Mouse (Mus musculus) cerebellum, adult 11-12 months (tissue): ENCODE measurements at regions not wholly inside any gene's neighbourhood (a gene's known extent, or its start where the extent isn't known, plus 50 kb on each side); places are given as distances from the start of the nearest gene placed in this dataset.

Experiments
- DNase-seq: peaks from one replicate; pipeline ENCODE4 v3.0.0; 2022

GRCm38 (mm10) chr6:52105031-52105593 is 53.0 kb downstream of the Hoxa1 start:
- DNase-seq = no peak

DNA sequence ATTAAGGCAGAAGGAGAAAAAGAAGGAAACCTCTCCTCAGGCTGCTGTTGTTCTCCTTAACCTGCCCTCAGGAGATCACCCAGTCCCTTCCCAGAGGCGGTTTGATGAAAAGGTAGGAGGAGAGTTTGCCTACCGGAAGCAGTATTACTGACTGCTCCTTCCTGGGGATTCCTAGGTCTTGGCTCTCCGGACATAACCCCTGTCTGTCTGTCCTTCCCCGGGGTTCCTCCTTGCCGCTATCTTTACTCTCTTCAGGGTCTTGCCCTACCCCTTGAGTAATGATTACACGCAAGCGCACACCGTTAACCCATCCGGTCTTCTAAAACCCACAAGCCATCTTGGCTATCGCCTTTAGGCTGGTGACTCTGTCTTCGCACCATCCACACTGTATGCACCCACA is 54.0 kb downstream of the Hoxa1 start:
- no peak for DNase-seq

- no peak for DNase-seq
Observed at GRCm38 (mm10) chr6:52103661-52104060, 54.5 kb downstream of the Hoxa1 start.

DNA sequence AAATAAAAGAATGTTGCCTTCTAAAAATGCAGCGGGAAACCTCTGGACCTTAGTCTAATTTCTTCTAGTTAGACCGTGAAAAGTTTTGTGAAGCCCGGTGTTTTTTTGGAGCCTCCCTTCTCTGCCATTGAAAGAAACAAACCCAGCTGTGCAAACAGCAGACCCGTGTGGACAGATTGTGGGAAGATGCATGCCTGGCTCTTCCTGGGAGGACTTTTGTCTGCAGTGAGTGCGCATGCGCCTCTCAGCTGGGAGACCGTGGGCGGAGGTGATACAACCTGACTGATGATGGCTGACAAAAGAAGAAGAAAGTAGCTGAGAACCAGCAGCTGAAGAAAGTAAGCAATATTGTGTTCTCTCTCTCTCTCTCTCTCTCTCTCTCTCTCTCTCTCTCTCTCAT is 55.4 kb downstream of the Hoxa1 start:
- DNase-seq = no peak

DNA sequence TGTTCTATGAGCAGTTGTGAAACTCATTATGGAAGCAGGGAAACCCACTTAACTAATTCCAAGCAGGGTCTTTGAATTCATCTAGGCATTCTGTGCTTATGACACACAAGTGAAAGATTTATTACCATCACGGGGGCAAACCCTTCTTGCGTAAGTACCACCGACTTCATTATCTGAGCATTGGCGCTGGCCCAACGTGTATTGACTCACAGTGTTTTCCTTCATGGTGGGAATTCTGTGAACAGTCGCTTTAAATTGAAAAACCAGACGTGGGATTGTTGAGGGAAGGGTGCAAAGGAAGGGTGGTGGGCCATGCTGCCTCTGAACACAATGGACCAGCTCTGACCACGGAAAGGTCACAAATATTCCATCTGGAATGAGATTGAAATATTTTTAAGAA is 55.9 kb downstream of the Hoxa1 start:
- DNase-seq = no peak

GRCm38 (mm10) chr6:52101209-52101608 is 56.9 kb downstream of the Hoxa1 start:
- no peak for DNase-seq

DNA sequence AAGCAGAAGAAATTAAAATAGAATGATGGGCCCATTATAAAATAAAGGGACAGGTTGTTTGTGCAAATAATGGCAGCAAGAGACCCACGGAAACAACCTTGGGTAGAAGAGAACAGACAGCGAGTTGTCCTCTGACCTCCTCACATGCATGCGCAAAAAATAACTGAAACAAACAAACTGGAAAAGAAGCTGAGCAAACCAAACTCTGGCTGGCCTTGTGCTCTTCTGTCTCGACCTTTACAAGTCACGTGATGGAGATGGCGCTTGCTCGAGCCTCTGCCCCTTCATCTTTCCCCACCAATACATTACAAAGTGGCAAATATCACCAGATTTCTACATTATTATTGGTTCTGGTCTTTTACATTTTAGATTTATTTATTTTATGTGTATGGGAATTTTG is 59.3 kb downstream of the Hoxa1 start:
- DNase-seq = no peak

DNA sequence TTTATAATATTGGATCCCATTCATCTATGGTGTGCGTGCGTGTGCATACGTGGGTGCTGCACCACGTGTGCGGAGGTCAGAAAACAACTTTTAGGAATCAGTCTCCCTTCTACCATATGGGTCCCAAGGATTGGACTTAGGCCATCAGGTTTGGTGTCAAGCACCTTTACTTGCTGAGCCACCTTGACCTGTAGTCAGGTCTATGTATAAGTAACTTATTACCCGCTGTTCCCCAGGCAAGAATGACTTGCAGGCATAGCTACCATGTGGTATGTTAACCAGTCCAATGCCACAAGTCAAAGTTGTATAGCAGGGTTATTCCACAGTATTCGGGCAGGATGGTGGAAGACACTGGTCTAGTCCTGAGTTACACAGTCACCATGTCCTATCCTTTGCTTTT is 62.5 kb downstream of the Hoxa1 start:
- DNase-seq = no peak

DNA sequence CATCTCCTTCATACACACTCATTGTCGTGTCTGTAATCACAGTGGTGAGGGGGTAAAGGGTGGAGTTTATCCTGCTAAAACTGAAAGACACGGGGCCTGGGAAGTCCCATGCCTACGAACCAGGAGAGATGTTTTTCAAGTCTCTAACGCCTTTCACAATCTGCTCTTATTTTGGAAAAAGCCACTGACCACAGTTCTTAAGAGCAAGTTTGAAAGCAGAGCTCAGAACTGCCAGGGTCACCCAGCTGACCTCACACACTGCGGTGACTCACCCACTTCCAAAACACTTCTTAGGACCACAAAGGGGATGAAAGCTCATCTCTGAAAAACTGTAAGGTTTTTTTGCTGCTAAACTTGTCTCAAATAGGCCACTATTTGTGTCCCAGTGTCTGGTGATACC is 66.7 kb downstream of the Hoxa1 start:
- no peak for DNase-seq

DNA sequence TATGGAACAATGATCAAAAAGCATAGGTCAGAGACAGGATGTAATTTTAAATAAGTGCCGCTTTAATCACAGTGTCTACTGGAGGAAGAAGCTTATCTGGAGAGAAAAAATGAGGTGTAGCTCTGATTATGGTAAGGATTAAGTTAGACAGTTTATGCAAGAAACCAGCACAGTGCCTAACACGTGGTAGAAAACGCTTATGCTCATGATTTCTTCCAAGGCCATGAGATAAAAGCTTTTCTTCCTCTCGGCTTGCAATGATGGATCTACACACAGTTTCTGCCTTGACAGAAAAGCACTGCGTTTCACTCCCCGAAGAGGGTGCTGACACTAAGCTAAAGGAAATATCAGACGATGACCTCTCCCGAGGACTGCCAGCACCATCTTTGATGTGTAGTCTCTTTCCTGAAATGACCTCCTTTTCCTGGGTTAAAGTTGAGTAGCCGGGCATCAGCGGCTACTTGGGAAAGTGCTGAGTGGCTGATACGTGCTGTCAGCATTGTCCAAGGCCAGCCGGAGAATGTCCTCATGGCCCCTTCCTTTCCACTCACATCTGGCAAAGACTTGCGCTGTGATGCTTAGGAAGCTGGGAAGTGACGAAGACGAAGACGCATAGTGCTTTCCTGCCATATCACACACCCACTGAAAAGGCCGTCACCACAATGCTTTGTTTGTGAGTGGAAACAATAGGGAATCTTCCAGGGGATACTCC is 72.0 kb downstream of the Hoxa1 start:
- DNase-seq = no peak

- no peak for DNase-seq
Observed at GRCm38 (mm10) chr6:52084622-52085021, 72.3 kb upstream of the Skap2 start.

- DNase-seq = no peak
Observed at GRCm38 (mm10) chr6:52079501-52079900, 67.2 kb upstream of the Skap2 start.

DNA sequence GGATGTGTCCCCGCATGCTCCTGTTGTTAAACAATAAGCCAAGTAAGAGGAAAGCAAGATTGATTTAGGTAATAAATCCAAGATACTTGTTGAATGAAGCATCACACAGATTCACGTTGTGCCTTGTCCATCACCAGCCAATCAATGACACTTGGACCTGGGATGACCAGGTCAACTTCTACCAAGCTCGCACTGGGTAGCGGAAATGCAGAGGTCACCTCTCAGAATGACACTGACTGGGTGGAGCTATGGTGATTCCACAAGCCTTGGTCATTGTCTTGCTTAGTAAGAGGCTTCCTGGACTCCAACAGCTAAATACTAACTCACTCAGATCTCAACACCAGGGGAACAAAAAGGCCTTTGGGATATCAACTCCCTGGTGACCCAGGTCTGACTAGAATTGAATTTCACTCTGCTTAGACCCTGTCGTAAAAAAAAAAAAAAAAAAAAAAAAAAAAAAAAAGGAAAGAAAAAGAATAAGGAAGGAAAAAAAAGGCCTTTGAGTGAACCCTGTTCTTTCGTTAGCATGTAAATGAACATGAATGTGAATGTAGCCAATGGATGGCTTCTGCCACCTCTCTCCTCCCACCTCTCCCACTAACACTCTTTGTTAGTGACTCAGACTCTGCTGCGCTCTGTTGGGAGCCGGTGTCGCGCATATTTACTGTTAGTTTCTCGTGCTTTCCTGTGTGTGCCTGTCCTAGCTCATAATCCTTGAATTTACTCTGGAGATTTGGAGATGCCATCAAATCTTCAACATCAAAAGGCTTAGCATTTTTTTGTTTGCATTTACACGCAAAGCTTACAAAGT is 66.4 kb upstream of the Skap2 start:
- no peak for DNase-seq

DNA sequence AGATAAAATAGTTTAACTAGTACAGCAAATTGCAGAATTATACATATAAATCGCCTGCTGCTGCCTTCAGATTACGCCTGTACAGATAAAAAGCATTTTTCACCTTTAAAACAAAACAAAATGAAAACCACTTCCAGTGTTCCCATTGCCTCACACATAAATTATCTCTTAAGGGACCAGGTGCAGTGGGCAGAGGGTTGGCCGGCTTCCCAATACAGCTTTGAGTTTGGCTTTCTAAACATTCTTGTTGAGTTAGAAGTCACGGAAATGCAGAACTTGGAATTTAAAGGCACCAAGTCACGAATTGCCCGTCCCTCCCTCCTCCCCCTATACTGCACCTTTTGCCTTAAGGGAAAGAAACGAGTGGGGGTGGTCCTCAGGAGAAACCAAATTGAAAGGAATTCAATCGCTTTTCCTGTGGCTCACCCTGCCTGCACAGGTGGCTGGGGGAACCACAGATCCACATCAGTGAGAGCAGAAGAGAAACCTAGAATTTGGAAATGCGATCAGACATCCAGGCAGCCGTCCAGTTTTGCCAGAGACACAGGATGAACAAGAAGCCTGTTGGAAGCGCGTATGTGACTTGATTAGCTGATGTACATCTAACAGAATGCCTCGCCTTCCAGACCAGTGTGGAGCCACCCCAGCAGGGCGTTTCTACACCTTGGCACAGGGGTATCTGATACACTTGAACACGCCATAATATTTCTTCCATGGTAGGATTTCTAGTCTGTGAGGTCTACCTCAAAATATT is 64.0 kb upstream of the Skap2 start:
- DNase-seq = no peak

- no peak for DNase-seq
Observed at GRCm38 (mm10) chr6:52074904-52075303, 62.6 kb upstream of the Skap2 start.

DNA sequence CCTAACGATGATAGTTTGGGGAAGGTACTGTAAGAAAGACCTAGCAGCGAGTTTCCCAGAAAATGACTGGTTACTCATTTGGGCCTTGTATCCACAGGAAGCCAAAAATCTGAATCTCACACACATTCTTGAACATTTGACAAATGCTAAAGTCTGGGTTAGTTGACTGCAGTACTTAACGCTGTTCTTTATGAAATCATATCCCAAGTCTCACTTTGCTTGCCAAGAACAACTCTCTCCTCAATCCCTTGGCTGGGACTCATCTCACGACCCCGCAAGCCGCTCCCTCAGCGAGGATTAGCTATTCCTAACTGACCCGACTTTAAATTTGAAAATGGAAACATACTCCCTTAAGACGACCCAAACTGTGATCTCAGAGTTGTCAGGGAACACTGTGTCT is 54.8 kb upstream of the Skap2 start:
- DNase-seq = no peak

GRCm38 (mm10) chr6:52065652-52066051 is 53.3 kb upstream of the Skap2 start:
- DNase-seq = no peak

GRCm38 (mm10) chr6:52064176-52065015 is 52.0 kb upstream of the Skap2 start:
- DNase-seq = peak; percentile 10
